Mouse (Mus musculus) layer of hippocampus, adult 9-10 months (tissue): ENCODE data around the gene Nxt1.

Experiments used
- DNase-seq: peaks from one replicate; pipeline ENCODE4 v3.0.0; 2022; ENCODE audit warnings: low spot score

Gene Nxt1

DNA sequence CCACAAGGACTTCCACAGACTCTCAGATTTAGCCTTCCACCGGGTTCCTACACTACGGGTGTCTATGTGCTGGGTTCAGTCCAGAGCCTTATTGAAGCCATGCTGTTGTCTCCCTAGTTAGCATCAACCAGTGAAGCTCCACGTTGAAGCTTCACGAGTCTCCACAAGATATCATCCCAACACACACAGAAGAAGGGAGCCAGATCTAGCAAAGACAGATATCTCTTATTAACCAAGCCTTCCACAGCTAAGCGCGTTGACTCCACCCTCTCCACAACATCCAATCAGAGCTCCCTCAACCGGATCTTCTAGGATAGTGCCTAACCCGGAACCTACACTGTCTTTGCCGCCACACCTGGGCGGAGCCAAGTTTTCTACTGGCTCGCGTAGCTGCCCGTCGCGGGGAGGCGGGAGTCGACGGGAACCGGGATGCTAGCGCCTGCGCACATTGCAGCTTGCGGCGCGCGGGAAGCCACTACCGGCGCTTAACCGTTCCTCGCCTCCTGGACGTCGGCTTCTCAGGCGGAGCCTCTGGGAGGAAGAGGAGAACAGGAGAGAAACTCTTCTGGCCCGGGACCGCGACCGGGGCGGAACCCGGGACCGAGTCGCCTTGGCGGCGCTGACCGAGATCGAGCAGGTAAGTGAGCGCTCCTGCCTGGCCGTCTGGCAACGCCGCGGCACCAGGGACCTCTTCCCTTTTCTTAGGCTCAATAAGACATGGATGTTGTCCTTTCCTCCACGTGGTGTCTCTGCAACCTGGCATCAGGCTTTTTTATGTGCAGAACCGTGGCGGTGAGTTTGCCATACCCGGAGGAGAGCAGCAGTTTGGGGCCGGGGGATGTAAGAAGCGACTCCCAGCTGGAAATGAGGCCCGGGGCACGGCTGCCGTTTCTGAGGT is at the start of gene Nxt1:
Gene Nxt1, plus strand, starts transcription at position 403 of the 898 bp plus-strand sequence.
- peak; percentile 97 for DNase-seq

DNA sequence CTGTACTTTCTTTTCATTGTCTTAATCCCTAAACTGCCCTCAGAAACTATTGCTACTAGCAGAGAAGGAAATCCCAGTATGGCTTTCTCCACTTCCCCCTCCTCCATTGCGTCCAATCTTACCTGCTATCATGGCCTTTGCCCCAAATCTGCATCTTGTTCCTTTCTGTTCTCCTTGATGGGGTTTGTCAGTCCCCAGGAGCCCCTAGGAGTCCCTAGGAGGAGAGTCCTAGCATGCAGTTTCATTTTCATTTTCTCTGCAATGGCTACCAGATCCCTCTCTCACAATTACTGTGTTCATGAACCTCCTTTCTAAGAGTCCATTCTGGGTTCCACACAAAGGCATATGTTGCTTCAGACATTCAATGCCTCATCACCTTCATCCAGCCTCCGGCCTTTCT is 49.3 kb upstream of the Nxt1 start:
- DNase-seq, result no peak

DNA sequence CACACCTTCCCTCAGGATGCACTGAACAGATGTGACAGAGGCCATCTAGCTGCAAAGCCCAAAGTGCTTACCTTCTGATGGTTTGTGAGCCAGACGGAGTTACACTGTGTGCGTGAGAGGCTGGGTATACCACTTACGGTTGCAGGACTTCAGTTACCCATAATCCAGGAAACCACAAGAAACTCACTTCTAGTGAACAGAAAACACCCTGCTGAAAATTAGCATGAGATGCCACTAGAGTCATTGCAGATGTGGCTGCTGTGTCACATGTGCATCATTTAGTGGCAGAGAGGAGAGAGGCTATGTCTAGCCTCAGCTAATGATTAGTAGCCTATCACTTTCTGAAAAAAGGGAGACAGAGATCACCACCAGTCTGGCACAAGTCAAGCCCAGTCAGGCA is 47.9 kb upstream of the Nxt1 start:
- DNase-seq, result no peak

DNA sequence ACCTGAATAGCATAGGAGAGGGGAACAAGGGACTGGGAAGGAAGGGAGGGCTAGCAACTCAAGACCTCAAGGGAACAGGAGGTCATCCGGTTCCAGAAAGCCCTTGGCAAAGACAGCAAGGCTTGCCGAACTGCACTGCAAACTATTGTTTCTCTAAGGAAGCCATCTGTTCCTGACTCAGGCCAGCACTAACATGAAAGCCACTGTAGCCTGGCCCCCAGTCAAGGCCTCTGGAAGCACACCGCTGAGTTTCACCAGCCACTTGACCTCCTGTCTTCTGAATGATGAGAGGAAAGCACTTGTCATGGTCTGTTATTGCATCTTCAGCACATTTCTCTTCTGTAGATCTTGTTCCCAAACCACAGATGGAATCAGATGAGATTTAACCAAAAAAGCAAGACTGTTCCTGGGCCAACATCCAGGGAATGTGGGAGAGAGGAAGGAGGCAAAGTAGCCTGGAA is 45.4 kb upstream of the Nxt1 start:
- no peak for DNase-seq

DNA sequence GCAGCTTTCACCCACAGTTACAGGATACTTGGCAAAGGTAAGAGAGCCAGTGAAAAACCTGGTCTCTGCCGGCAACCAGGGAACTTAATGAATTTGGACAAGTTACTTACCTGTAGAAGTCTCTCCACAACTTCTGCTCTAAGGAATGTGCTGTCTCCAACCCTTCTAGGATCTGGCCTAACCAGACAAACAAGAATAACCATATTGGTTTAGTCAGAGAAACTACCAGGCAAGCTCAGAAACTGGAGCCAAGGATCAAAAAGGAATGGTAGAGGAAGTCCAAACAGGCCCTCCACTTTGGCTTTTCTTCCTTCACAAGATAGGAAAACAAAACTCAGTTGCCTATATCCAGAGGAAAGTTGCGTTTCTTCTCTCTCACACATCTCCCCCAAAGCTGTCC is 41.4 kb upstream of the Nxt1 start:
- no peak for DNase-seq

DNA sequence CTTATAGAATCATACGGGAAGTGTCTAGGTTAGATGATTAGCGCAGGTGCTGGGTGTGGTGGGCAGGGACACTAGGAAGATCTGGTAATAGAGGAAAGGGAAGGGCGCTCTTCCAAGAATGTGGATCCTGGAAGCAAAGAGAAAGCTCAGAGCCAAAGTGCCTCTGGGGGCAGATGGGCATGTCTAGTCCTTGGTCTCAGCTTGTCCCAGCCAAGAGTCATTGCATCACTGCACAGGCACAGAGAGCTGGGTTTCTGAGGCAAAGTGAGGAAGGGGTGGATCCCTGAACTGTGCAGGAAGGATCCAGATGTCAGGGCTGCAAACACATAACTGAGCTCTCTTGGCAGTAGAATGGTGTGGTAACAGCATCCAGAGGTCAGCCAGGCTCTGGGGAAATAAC is 40.8 kb upstream of the Nxt1 start:
- no peak for DNase-seq

GRCm38 (mm10) chr2:148634466-148634865 is 37.9 kb upstream of the Nxt1 start:
- no peak for DNase-seq

- DNase-seq, result no peak
Observed at GRCm38 (mm10) chr2:148642610-148643370, 29.6 kb upstream of the Nxt1 start.

GRCm38 (mm10) chr2:148644421-148645000 is 27.9 kb upstream of the Nxt1 start:
- no peak for DNase-seq

- DNase-seq, result no peak
Observed at GRCm38 (mm10) chr2:148650587-148651357, 21.6 kb upstream of the Nxt1 start.

DNA sequence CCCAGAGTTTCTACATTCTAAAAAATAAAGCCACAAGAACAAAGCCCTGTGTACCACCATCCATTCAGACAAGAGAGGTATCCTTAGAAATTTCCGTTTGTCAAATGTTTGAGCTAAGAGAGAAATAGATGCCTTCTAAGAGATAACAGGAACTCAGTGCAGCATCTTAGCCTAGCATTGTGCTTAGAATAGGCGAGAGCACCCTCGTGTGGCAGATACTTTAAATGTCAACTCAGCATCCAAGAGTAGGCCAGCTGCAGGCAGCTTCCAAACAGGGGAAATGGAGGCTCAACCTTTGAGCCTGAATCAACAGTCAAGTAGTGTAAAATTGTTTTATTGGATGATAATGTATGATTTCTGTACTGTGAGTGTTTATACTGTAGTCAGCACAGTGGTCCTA is 17.4 kb upstream of the Nxt1 start:
- DNase-seq, result peak; percentile 68

DNA sequence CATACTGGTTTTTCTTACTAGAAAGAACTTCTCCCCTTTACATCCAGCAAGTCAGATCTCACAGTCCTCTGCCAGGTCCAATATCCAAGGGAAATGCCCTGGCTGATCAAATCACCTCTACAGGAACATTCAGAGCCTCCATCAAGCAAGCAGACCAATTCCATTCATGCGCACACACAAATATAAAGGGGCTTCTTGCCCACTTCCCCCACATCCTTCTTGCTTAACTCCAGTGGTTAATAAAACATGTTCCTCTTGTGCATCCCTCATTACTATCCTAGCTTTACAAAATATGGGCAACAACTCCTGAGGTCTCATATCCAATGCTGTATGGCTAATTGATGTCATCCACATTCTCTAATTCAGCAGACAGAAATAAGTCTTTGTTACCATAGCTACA is 8.9 kb upstream of the Nxt1 start:
- no peak for DNase-seq

DNA sequence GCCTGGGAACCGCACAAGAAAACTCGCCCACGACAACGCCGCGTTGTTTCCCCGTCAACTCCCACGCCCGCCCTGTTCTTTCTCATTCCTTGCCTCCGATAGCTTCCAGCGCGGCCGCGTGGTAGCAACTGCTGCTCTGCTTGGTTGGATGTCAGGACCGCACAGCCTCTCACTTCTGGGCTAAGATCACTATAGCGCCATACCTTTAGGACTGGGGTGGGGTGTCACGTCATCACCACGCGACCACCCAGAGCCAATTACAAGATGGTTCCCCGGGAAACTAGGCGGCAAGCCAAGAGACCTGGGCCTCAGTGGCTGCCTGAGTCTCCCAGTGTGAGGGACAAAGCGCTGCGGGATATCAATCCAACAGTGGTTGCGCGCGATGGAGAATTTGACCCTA is 5.4 kb downstream of the Nxt1 start:
- peak; percentile 69 for DNase-seq

DNA sequence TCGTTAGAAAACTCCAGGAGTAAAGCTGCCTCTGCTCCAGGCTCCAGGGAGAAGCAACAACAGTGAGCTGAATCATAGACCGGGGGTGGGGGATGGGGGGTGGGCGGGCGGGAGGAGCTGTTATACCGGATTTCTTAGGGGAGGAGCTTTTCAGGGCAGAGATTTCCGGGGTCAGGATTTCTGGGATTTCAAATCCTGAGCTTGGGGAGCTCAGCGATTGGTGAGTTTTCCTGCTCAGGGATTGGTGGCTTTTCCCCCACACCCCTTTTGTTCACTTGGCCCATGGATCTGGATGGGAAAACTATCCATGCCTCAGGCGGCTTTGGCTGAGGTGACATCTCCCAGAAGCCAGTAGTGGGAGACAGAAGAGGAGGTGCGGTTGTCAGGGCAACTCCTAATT is 6.9 kb downstream of the Nxt1 start:
- DNase-seq, result peak; percentile 39

DNA sequence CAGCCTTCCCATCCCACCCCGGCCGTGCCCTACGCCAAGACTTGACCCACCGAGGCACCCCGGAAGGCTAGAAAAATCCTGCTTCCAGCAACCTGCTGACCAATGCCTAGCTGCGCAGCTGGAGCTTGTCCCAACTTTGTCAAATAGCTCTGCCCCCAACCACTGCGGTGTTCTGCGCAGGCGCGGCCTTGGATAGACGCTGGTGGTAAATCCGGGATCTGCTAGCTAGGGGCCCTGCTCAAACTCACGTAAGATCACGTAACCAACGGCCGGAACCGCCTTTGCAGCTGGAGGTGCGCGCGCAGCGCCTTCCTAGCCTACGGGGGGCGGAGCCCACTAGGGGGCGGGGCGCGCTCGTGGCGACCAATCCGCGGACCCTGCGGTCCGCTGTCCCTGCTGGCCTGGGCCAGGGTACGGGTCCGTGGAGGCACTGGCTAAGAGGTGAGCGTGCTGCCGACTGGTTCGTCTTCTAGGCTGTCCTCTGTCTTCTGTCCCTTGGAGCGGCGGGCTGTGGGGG is 8.4 kb downstream of the Nxt1 start, which contains the start of gene Gzf1:
Gene Gzf1, plus strand, starts transcription at position 249 of the 517 bp plus-strand sequence.
- peak; percentile 94 for DNase-seq

GRCm38 (mm10) chr2:148681461-148681891 is 9.1 kb downstream of the Nxt1 start:
- no peak for DNase-seq

GRCm38 (mm10) chr2:148683031-148683430 is 10.6 kb downstream of the Nxt1 start:
- DNase-seq, result no peak

- DNase-seq, result no peak
Observed at GRCm38 (mm10) chr2:148684972-148685371, 12.6 kb downstream of the Nxt1 start.

- DNase-seq, result no peak
Observed at GRCm38 (mm10) chr2:148685709-148686108, 13.3 kb downstream of the Nxt1 start.

GRCm38 (mm10) chr2:148686862-148687261 is 14.5 kb downstream of the Nxt1 start:
- no peak for DNase-seq

GRCm38 (mm10) chr2:148687971-148688370 is 15.6 kb downstream of the Nxt1 start:
- DNase-seq, result no peak
